Mouse (Mus musculus): ENCODE data around the gene Alk. TPM values are rescaled to one million over a fixed set of nuclear protein-coding genes. Genes with fewer than 3 reads are reported as not detected.

The Alk gene
- 0.72 and 0.77 TPM in 2 replicates for polyA plus RNA-seq (2016; fragmentation: Nextera tagmentation; extraction: Ambion mirVana)

GRCm38 (mm10) chr17:72604610-72604980 lies at the start of gene Alk:
Gene Alk (minus strand): TSS chr17:72604627.
- Histone ChIP-seq H3K36me3 (replicated peaks) (no peaks in the 10 kb centered on the region), H3K9me3 (no peaks in the 10 kb centered on the region), H3K9ac (peak within 1 kb of the TSS; percentile 49), H3K27me3 (peaks cover 34% of the 10 kb centered on the region), H3K4me3 (replicated peaks) (peak within 1 kb of the TSS; percentile 56), H3K27ac (no peak within 1 kb of the TSS), H3K4me2 (peak within 1 kb of the TSS; percentile 98), H3K4me1 (peaks cover 27% of the 10 kb centered on the region)
- peak; percentile 96 for ATAC-seq (ENCODE audit: low FRiP score)
- under 1% methylated on average over 31 of the region's 32 CpGs for WGBS

GRCm38 (mm10) chr17:72652801-72653200 lies 48.4 kb upstream of the Alk start:
- no peak overlapping the region for H3K27ac ChIP-seq
- no peak overlapping the region for H3K9ac ChIP-seq
- peaks cover 4% of the 10 kb centered on the region for H3K4me1 ChIP-seq
- 75% methylated on average over 1 of the region's 1 CpGs for whole genome bisulfite sequencing
- H3K4me2 ChIP-seq: no peak overlapping the region
- no peaks in the 10 kb centered on the region for H3K36me3 ChIP-seq (replicated peaks)
- no peaks in the 10 kb centered on the region for H3K27me3 ChIP-seq
- no peaks in the 10 kb centered on the region for H3K9me3 ChIP-seq
- no peak for ATAC-seq (ENCODE audit: low FRiP score)
- no peak overlapping the region for H3K4me3 ChIP-seq (replicated peaks)

GRCm38 (mm10) chr17:72648607-72649217 lies 44.3 kb upstream of the Alk start:
- Histone ChIP-seq H3K36me3 (replicated peaks) (no peaks in the 10 kb centered on the region), H3K27me3 (no peaks in the 10 kb centered on the region), H3K4me3 (replicated peaks) (no peak overlapping the region), H3K27ac (no peak overlapping the region), H3K9ac (no peak overlapping the region), H3K4me1 (no peaks in the 10 kb centered on the region), H3K4me2 (no peak overlapping the region), H3K9me3 (no peaks in the 10 kb centered on the region)
- no peak for ATAC-seq (ENCODE audit: low FRiP score)
- WGBS: 78% methylated on average over 6 of the region's 6 CpGs

GRCm38 (mm10) chr17:72646167-72646566 lies 41.7 kb upstream of the Alk start:
- ATAC-seq (ENCODE audit: low FRiP score): no peak
- Histone ChIP-seq H3K9ac (no peak overlapping the region), H3K27me3 (no peaks in the 10 kb centered on the region), H3K4me3 (replicated peaks) (no peak overlapping the region), H3K36me3 (replicated peaks) (no peaks in the 10 kb centered on the region), H3K27ac (no peak overlapping the region), H3K4me1 (no peaks in the 10 kb centered on the region), H3K4me2 (no peak overlapping the region), H3K9me3 (no peaks in the 10 kb centered on the region)
- 86% methylated on average over 5 of the region's 5 CpGs for WGBS

- Histone ChIP-seq H3K9me3 (no peaks in the 10 kb centered on the region), H3K4me1 (0 out of 2 replicates have a peak, but pooled peaks cover 2% of the 10 kb centered on the region), H3K4me3 (replicated peaks) (no peak overlapping the region), H3K9ac (no peak overlapping the region), H3K36me3 (replicated peaks) (no peaks in the 10 kb centered on the region), H3K4me2 (no peak overlapping the region), H3K27ac (no peak overlapping the region), H3K27me3 (no peaks in the 10 kb centered on the region)
- WGBS: 85% methylated on average over 4 of the region's 4 CpGs
- no peak for ATAC-seq (ENCODE audit: low FRiP score)
These were observed 35.7 kb upstream of the Alk start for GRCm38 (mm10) chr17:72640095-72640494.

- Histone ChIP-seq H3K4me2 (no peak overlapping the region), H3K27me3 (no peaks in the 10 kb centered on the region), H3K9me3 (no peaks in the 10 kb centered on the region), H3K27ac (no peak overlapping the region), H3K4me1 (0 out of 2 replicates have a peak, but pooled peaks cover 2% of the 10 kb centered on the region), H3K9ac (no peak overlapping the region), H3K4me3 (replicated peaks) (no peak overlapping the region), H3K36me3 (replicated peaks) (no peaks in the 10 kb centered on the region)
- ATAC-seq (ENCODE audit: low FRiP score): no peak
- WGBS: 73% methylated on average over 7 of the region's 7 CpGs
These were observed 35.0 kb upstream of the Alk start for GRCm38 (mm10) chr17:72639400-72639799.

- H3K4me3 ChIP-seq (replicated peaks): no peak overlapping the region
- H3K9me3 ChIP-seq: no peaks in the 10 kb centered on the region
- peak; percentile 37; the same call in 1 of the 2 replicates for ATAC-seq (ENCODE audit: low FRiP score)
- peaks cover 27% of the 10 kb centered on the region for H3K4me1 ChIP-seq
- H3K9ac ChIP-seq: no peak overlapping the region
- H3K27me3 ChIP-seq: peaks cover 29% of the 10 kb centered on the region
- H3K4me2 ChIP-seq: no peak overlapping the region
- 0% methylated on average over 4 of the region's 4 CpGs for WGBS
- no peak overlapping the region for H3K27ac ChIP-seq
- H3K36me3 ChIP-seq (replicated peaks): no peaks in the 10 kb centered on the region
These were observed 1.8 kb upstream of the Alk start for GRCm38 (mm10) chr17:72606251-72606650.

GRCm38 (mm10) chr17:72603886-72604609 lies 379 bp downstream of the Alk start:
- under 1% methylated on average over 51 of the region's 51 CpGs for WGBS
- ATAC-seq (ENCODE audit: low FRiP score): peak; percentile 72

GRCm38 (mm10) chr17:72603118-72603885 lies 1.1 kb downstream of the Alk start:
- peaks cover 34% of the 10 kb centered on the region for H3K27me3 ChIP-seq
- peak overlapping the region; percentile 49 for H3K9ac ChIP-seq
- peak overlapping the region; percentile 98 for H3K4me2 ChIP-seq
- H3K36me3 ChIP-seq (replicated peaks): no peaks in the 10 kb centered on the region
- peaks cover 27% of the 10 kb centered on the region for H3K4me1 ChIP-seq
- H3K9me3 ChIP-seq: no peaks in the 10 kb centered on the region
- peak overlapping the region; percentile 56 for H3K4me3 ChIP-seq (replicated peaks)
- H3K27ac ChIP-seq: no peak overlapping the region
- ATAC-seq (ENCODE audit: low FRiP score): peak; percentile 40
- 1% methylated on average over 40 of the region's 40 CpGs for WGBS

More at GRCm38 (mm10) chr17:72603886-72604609, 379 bp downstream of the Alk start:
- Histone ChIP-seq H3K36me3 (replicated peaks) (no peaks in the 10 kb centered on the region), H3K27me3 (peaks cover 34% of the 10 kb centered on the region), H3K27ac (no peak overlapping the region), H3K4me1 (peaks cover 27% of the 10 kb centered on the region), H3K4me3 (replicated peaks) (peak overlapping the region; percentile 56), H3K4me2 (peak overlapping the region; percentile 98), H3K9ac (0 out of 2 replicates have a peak overlapping the region, but pooled peaks have one; percentile 49), H3K9me3 (no peaks in the 10 kb centered on the region)

- H3K36me3 ChIP-seq (replicated peaks): no peaks in the 10 kb centered on the region
- H3K4me3 ChIP-seq (replicated peaks): no peak overlapping the region
- no peaks in the 10 kb centered on the region for H3K9me3 ChIP-seq
- H3K4me2 ChIP-seq: no peak overlapping the region
- H3K27ac ChIP-seq: no peak overlapping the region
- H3K4me1 ChIP-seq: peaks cover 27% of the 10 kb centered on the region
- WGBS: 88% methylated on average over 5 of the region's 5 CpGs
- peaks cover 34% of the 10 kb centered on the region for H3K27me3 ChIP-seq
- no peak for ATAC-seq (ENCODE audit: low FRiP score)
- H3K9ac ChIP-seq: no peak overlapping the region
These were observed 3.6 kb downstream of the Alk start for GRCm38 (mm10) chr17:72600806-72601205.

GRCm38 (mm10) chr17:72587671-72588070 lies 16.8 kb downstream of the Alk start:
- H3K4me2 ChIP-seq: no peak overlapping the region
- WGBS: 88% methylated on average over 3 of the region's 3 CpGs
- ATAC-seq (ENCODE audit: low FRiP score): no peak
- H3K36me3 ChIP-seq (replicated peaks): no peaks in the 10 kb centered on the region
- H3K4me3 ChIP-seq (replicated peaks): no peak overlapping the region
- no peaks in the 10 kb centered on the region for H3K27me3 ChIP-seq
- H3K27ac ChIP-seq: no peak overlapping the region
- H3K9ac ChIP-seq: no peak overlapping the region
- no peaks in the 10 kb centered on the region for H3K9me3 ChIP-seq
- no peaks in the 10 kb centered on the region for H3K4me1 ChIP-seq

GRCm38 (mm10) chr17:72580142-72580541 lies 24.3 kb downstream of the Alk start:
- WGBS: 68% methylated on average over 4 of the region's 4 CpGs
- Histone ChIP-seq H3K9ac (no peak overlapping the region), H3K4me1 (no peaks in the 10 kb centered on the region)

More at GRCm38 (mm10) chr17:72580142-72580541, 24.3 kb downstream of the Alk start:
- H3K27ac ChIP-seq: no peak overlapping the region
- no peak overlapping the region for H3K4me3 ChIP-seq (replicated peaks)
- no peak for ATAC-seq (ENCODE audit: low FRiP score)
- H3K9me3 ChIP-seq: no peaks in the 10 kb centered on the region
- no peaks in the 10 kb centered on the region for H3K27me3 ChIP-seq
- H3K36me3 ChIP-seq (replicated peaks): no peaks in the 10 kb centered on the region
- no peak overlapping the region for H3K4me2 ChIP-seq
